Mouse (Mus musculus) hematopoietic stem cell, adult 5-6 weeks (primary cell): Measurements from ENCODE around the gene Entpd7. TPM values are rescaled to one million over a fixed set of nuclear protein-coding genes. Genes with fewer than 3 reads are reported as not detected.
A peak's percentile ranks its signal among the peaks of the same experiment; 100 is the strongest.

Source experiments
- ATAC-seq, 2 experiments: fragments of 125-278 bp in 1 of 2; replicated peaks in 1 of 2; 2 replicates each; pipeline ENCODE4 v1.8.0; 2016 to 2017; ENCODE audit warnings: inconsistent platforms in 2 of 2, mild to moderate bottlenecking in 2 of 2, moderate number of reproducible peaks in 2 of 2, low read depth in 1 of 2, moderate TSS enrichment in 1 of 2; ENCODE audit not compliant: low FRiP score in 2 of 2, poor library complexity in 2 of 2, severe bottlenecking in 2 of 2, insufficient read depth in 1 of 2, low TSS enrichment in 1 of 2
- total RNA-seq: library from RNA; stranded (forward); fragments of 172-1452, 232-1000 nt; gene quantifications from 2 replicates; pipeline ENCODE4 v1.2.3, GENCODE M21; 2017

Gene Entpd7
- total RNA-seq, 1 experiment from 2014 or later = 3.8 TPM

DNA sequence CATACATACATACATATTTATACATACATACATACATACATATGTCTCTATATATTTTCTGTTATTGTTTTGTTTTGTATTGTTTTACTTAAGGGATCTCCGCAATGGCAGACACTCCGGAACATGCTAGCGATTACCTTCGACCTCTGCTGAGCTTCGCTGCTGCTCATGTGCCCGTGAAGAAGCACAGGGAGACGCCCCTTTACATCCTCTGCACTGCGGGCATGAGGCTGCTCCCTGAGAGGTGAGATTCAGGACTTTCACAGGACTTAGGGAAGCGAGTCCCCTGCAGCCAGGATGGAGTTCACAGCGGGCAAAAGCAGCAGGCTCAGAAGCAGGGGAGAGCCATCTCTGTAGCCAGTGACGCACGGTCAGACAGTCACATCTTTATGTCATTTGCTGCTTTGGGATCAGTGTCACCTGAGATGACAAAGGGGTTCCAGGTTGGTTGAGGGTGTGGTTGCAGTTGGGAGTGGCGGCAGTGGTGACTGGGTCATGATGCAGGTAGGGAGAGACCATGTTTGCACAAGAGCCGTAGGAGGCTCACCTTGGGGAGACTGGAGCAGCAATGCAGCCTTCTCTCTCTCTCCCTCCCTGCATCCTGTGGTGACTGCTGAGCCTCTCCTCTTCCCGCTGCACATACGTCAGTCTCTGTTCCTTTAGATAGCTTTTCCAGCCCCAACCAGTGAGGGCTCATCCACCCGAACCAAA, 15.5 kb downstream of the Entpd7 start:
- no peak for ATAC-seq

- no peak for ATAC-seq
These were observed 18.7 kb downstream of the Entpd7 start for GRCm38 (mm10) chr19:43708206-43708605.

DNA sequence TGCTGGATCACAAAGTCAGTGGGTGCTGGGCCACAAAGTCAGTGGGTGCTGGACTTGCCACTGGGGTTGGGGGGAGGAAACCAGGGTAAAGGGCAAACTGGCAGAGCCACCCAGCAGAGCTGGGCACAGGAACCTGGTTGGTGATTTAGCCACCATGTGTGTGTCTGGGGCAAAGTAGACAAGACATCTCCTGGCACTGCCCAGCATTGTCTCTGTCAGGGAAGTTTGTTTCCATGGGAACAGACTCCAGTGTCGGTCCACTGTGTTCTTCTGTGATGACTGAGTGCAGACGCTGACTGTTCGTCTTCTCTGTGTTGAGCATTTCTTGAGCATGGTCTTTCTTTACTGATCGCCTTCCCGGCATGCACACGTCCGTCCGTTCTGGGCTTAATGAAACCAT, 19.8 kb downstream of the Entpd7 start:
- ATAC-seq = no peak

GRCm38 (mm10) chr19:43711159-43711916, 21.9 kb downstream of the Entpd7 start:
- peak; percentile 82 to 83 for ATAC-seq

GRCm38 (mm10) chr19:43711971-43712370, 22.5 kb downstream of the Entpd7 start:
- no peak for ATAC-seq

DNA sequence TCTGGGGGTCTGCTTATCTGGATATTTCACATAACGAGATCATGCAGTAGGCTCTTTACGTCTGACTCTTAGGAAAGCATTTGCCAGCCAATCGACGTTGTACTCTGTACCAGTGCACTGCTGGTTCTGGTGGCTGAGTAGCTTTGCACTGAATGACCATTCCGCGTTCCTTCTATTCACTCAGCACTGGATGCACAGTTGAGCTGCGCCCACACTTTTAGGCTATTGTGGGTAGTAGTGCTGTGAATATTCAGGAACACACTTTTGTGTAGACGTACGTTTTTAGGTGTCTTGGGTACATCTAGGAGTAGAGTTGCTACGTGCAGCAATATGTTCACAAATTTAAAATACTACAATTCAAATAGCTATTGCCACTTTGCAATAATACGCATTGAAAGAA, 30.6 kb downstream of the Entpd7 start:
- no peak for ATAC-seq

DNA sequence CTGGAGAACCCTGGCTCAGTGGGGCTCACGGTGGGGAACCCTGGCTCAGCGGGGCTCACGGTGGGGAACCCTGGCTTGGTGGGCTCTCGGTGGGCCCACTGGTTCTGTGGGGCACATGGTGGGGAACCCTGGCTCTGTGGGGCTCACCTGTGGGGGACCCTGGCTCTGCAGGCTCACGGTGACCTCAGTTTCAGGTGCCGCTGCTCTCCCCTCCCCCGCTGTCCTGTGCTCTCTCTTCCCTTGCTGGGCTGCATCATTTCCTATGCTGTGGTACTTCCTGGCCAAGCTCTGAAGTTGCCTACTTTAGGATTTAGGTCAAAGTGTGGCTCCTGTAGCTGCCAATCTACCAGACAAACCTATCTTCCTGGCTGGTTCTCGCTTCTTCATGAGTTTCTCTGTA, 33.4 kb downstream of the Entpd7 start:
- peak; percentile 50 to 51; a peak in 3 of 4 replicates for ATAC-seq

DNA sequence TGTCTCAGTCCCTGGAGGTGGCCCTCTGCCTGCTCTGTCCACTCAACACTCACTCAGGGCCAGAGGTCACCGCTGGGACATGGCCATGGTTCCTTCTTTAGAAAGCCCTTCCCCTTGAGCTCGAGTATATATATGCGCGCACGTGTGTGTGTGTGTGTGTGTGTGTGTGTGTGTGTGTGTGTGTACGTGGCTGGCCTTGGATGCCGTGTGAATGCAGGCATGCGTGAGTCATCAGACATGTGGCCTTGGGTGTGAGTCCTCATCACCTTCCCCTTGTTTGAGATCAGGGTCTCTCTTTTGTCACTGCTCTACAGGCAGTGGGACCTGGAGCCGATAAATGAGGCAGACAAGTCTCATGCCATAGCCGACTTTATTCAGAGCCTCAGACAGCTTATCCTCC, 34.0 kb downstream of the Entpd7 start:
- no peak for ATAC-seq

GRCm38 (mm10) chr19:43724194-43724593, 34.7 kb downstream of the Entpd7 start:
- ATAC-seq = no peak

- no peak for ATAC-seq
These were observed 35.3 kb downstream of the Entpd7 start for GRCm38 (mm10) chr19:43724821-43725220.

DNA sequence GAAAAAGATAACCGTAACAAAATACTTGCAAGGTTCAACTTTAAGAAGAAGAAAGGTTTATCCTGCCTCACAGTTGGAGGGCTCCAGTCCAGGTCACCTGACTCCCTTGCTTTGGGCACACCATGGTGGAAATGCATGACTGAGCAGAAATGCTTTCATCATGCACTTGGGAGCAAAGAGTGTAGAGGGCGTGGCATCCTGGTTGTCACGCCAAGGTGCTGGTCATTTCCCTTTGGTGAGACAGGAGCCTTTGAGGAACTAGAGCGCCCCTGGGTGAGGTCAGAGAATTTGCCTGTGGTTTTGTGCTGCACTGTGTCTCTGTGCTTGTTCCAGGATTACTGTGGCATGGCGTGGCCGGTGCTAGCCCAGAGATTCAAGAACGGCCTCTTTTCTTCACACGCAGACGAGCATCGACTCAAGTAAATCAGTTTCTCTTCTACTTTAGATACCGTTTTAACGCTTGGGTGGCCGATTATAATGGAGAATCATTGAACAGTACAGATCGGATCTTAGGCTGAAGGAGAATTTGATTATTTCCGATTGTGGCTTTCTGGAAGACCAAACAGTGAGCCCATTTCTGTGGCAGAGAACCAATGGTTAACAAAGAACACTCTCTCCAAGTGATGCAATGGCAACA, 37.2 kb downstream of the Entpd7 start:
- ATAC-seq = peak; percentile 65 to 76

DNA sequence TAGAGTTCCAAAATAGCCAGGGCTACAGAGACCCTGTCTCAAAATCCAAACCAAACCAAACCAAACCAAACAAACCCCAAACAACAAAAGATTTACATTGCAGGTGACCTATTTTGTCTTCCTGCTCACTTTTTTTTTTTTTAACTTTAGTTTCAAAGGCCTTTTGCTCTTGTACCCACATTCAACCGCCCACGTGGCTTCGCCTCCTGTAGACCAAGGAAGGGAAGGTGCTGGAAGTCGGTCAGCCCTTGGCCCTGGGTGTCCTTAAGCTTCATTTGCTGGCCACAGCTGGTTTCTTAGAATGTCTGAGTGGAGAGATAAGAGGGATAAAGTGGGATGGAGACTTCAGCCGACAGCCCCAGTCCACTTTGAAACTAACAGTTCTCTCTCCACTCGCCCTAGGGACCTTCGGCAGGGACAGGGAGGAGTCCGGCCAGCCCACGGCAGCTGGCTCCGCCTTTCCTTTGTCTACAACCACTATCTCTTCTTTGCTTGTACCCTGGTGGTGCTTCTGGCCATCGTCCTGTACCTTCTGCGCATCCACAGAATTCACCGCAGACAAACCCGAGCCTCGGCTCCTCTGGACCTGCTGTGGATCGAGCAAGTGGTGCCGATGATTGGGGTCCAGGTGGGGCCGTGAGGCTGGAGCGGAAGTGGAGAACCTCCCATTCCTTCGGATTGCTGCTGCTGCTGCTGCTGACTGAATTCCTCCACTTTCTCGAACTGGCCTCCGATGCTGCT, 40.0 kb downstream of the Entpd7 start:
- no peak for ATAC-seq

DNA sequence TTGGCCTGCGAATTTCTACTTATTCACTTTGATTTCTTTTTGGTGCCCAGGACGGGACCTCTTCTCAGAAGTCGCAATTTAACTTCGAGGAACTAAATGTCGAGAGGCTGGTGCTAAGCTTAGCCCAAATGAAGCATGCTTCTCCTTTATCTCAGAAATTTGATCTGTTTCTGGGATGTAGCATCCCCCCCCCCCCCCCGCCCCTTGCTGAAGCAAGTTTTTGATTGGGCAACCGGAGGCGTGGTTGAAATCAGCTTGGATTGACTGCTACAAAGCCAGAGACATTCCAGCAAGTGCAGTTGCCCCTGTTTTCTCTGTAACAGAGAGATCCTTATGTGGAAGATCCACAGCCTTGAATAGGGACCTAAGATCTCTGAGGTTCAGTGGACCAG, 40.6 kb downstream of the Entpd7 start:
- no peak for ATAC-seq

- ATAC-seq = no peak
These were observed 41.7 kb downstream of the Entpd7 start for GRCm38 (mm10) chr19:43731157-43731556.

GRCm38 (mm10) chr19:43738409-43738808, 48.9 kb downstream of the Entpd7 start:
- no peak for ATAC-seq

DNA sequence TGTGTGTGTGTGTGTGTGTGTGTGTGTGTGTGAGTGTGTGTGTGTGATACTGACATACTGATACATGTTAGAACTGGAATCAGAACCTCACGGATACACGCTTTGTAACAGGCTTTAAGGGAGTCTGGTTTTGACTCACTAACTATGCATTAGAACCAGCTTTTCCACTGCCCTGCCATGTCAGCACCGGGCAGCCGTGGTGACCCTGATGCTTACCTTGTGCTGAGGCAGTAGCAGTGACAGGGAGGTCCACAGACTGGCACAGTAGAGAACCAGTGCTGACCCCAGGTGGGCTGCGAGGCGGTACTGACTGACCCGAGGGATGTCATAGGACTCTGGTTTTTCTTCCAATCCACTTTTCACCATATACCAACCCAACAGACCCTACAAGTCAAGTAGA, 53.9 kb downstream of the Entpd7 start:
- no peak for ATAC-seq

- ATAC-seq = no peak
These were observed 56.3 kb downstream of the Entpd7 start for GRCm38 (mm10) chr19:43745740-43746139.

- ATAC-seq = no peak
These were observed 58.4 kb downstream of the Entpd7 start for GRCm38 (mm10) chr19:43747877-43748276.
